Mouse (Mus musculus) adrenal gland, adult (tissue): ENCODE measurements at regions not wholly inside any gene's neighbourhood (a gene's known extent, or its start where the extent isn't known, plus 50 kb on each side); places are given as distances from the start of the nearest gene placed in this dataset.

ENCODE experiments used
- DNase-seq, 2 experiments: peaks; one replicate each; pipeline ENCODE4 v3.0.0; 2022 to 2023; ENCODE audit warnings: low spot score in 1 of 2; ENCODE audit not compliant: inconsistent age in 2 of 2

- DNase-seq = peak; percentile 5 to 22
Measured at GRCm38 (mm10) chr13:46123446-46123845, 150.1 kb upstream of the Stmnd1 start.

GRCm38 (mm10) chr13:46116576-46116975 lies 151.8 kb upstream of the Atxn1 start:
- no peak for DNase-seq

GRCm38 (mm10) chr13:46104971-46105370 lies 140.2 kb upstream of the Atxn1 start:
- DNase-seq = no peak

- no peak for DNase-seq
Measured at GRCm38 (mm10) chr13:46098621-46099020, 133.8 kb upstream of the Atxn1 start.

- no peak for DNase-seq
Measured at GRCm38 (mm10) chr13:46098131-46098530, 133.3 kb upstream of the Atxn1 start.

- peak; percentile 6 to 31 for DNase-seq
Measured at GRCm38 (mm10) chr13:46096968-46097367, 132.2 kb upstream of the Atxn1 start.

- DNase-seq = no peak
Measured at GRCm38 (mm10) chr13:46096416-46096815, 131.6 kb upstream of the Atxn1 start.

- DNase-seq = no peak
Measured at GRCm38 (mm10) chr13:46092787-46093186, 128.0 kb upstream of the Atxn1 start.

GRCm38 (mm10) chr13:46091109-46091508 lies 126.3 kb upstream of the Atxn1 start:
- DNase-seq = no peak

- no peak for DNase-seq
Measured at GRCm38 (mm10) chr13:46088237-46088636, 123.4 kb upstream of the Atxn1 start.

GRCm38 (mm10) chr13:46087663-46088062 lies 122.9 kb upstream of the Atxn1 start:
- no peak for DNase-seq

- DNase-seq = no peak
Measured at GRCm38 (mm10) chr13:46076879-46077278, 112.1 kb upstream of the Atxn1 start.

- DNase-seq = no peak
Measured at GRCm38 (mm10) chr13:46071670-46072069, 106.9 kb upstream of the Atxn1 start.

GRCm38 (mm10) chr13:46069571-46069970 lies 104.8 kb upstream of the Atxn1 start:
- DNase-seq = no peak

- DNase-seq = no peak
Measured at GRCm38 (mm10) chr13:46062758-46063157, 98.0 kb upstream of the Atxn1 start.

GRCm38 (mm10) chr13:46059870-46060269 lies 95.1 kb upstream of the Atxn1 start:
- no peak for DNase-seq

- peak in 1 of 2 experiments; percentile 51 for DNase-seq
Measured at GRCm38 (mm10) chr13:46058862-46059261, 94.1 kb upstream of the Atxn1 start.

GRCm38 (mm10) chr13:46058341-46058740 lies 93.5 kb upstream of the Atxn1 start:
- no peak for DNase-seq

- no peak for DNase-seq
Measured at GRCm38 (mm10) chr13:46055410-46055809, 90.6 kb upstream of the Atxn1 start.

- DNase-seq = peak; percentile 51 to 84
Measured at GRCm38 (mm10) chr13:46043568-46043967, 78.8 kb upstream of the Atxn1 start.

GRCm38 (mm10) chr13:46043016-46043415 lies 78.2 kb upstream of the Atxn1 start:
- no peak for DNase-seq

- DNase-seq = no peak
Measured at GRCm38 (mm10) chr13:46042224-46042623, 77.4 kb upstream of the Atxn1 start.

- DNase-seq = no peak
Measured at GRCm38 (mm10) chr13:46041475-46041874, 76.7 kb upstream of the Atxn1 start.

- DNase-seq = no peak
Measured at GRCm38 (mm10) chr13:46040062-46040461, 75.3 kb upstream of the Atxn1 start.
